In the genomic region with DNA sequence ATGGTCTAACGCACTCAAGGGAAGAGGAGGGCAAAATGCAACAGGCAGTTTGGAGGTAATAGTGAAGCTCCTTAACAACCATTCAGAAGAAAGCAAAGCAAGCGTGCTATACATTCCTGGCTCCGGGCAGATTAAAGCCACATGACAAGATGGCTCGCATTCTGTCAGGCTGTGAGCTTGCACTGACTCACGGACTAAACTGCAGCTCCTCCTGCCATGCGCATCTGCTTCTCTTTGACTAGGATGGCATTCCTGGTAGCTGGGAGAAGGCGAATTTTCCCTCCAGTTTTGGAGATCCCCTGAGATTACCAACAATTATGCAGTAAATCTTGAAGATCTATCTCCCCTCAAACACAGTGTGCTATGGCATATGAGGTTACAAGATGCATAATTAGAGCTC, we compare ENCODE assay signal across 27 mouse cellular contexts.
DNase-seq lines count a peak whose midpoint lies in the region; ATAC-seq and TF ChIP-seq lines count a peak whose summit lies in the region.
"Had no signal": no experiment of that assay in that cellular context is flagged by ENCODE, and none has a peak within 500 bp of the region (broad histone marks: within the 10 kb centered on the region; RNA-seq: fewer than 3 reads in every experiment).

No protein-coding gene starts in this region.

- peak; percentile 27; the same call in 1 of the 2 replicates for ATAC-seq in forebrain, postnatal 0 days
- no peak for ATAC-seq in forebrain, embryonic 11.5 days (replicated peaks; ENCODE audit: low FRiP score)
- no peak for ATAC-seq in embryonic facial prominence, embryonic 11.5 days (replicated peaks; ENCODE audit: insufficient number of reproducible peaks, low FRiP score, low TSS enrichment, low read depth)
- ATAC-seq: activated CD4-positive, CD25-positive, alpha-beta regulatory T cell, adult 4 months; Patski had no signal

- TF ChIP-seq POLR2A in brain, embryonic 14.5 days (IDR thresholded peaks at IDR 0.05; ENCODE audit: borderline replicate concordance, extremely low read depth, insufficient read depth, insufficient read length, poor library complexity, severe bottlenecking), result no peak

- no peaks in the 10 kb centered on the region for H3K36me3 ChIP-seq in forebrain, postnatal 0 days (ENCODE audit: insufficient read depth)
- H3K36me3 ChIP-seq in forebrain, embryonic 11.5 days (ENCODE audit: control insufficient read depth, insufficient read depth, low read length), result no peaks in the 10 kb centered on the region
- no peaks in the 10 kb centered on the region for H3K36me3 ChIP-seq in embryonic facial prominence, embryonic 11.5 days (replicated peaks; ENCODE audit: control insufficient read depth, insufficient read depth, low read depth, low read length)
- H3K36me3 ChIP-seq: forebrain, embryonic 12.5 days; heart, embryonic 13.5 days; kidney, embryonic 15.5 days; limb, embryonic 15.5 days; liver, embryonic 15.5 days; stomach, embryonic 15.5 days had no signal

- no peak overlapping the region for H3K9ac ChIP-seq in forebrain, postnatal 0 days
- H3K9ac ChIP-seq in forebrain, embryonic 11.5 days (ENCODE audit: low read length), result no peak overlapping the region
- no peak overlapping the region for H3K9ac ChIP-seq in embryonic facial prominence, embryonic 11.5 days (replicated peaks; ENCODE audit: low read length)
- H3K9ac ChIP-seq: forebrain, embryonic 12.5 days; heart, embryonic 13.5 days; kidney, embryonic 15.5 days; limb, embryonic 15.5 days; liver, embryonic 15.5 days; stomach, embryonic 15.5 days had no signal

- WGBS in forebrain, postnatal 0 days, result 54% methylated on average over 7 of the region's 7 CpGs
- 72% methylated on average over 7 of the region's 7 CpGs for WGBS in forebrain, embryonic 11.5 days
- WGBS in embryonic facial prominence, embryonic 11.5 days, result 29% methylated on average over 7 of the region's 7 CpGs

- H3K27me3 ChIP-seq in forebrain, postnatal 0 days (ENCODE audit: insufficient read depth, low read length), result no peaks in the 10 kb centered on the region
- H3K27me3 ChIP-seq in forebrain, embryonic 11.5 days (ENCODE audit: control insufficient read depth, insufficient read depth, low read length), result no peaks in the 10 kb centered on the region
- no peaks in the 10 kb centered on the region for H3K27me3 ChIP-seq in embryonic facial prominence, embryonic 11.5 days (ENCODE audit: control insufficient read depth, insufficient read depth, low read length)
- H3K27me3 ChIP-seq: forebrain, embryonic 12.5 days; liver, embryonic 15.5 days; Patski; stomach, embryonic 15.5 days had no signal

- no peaks in the 10 kb centered on the region for H3K4me1 ChIP-seq in forebrain, postnatal 0 days (ENCODE audit: insufficient read depth)
- no peaks in the 10 kb centered on the region for H3K4me1 ChIP-seq in forebrain, embryonic 11.5 days (replicated peaks; ENCODE audit: control insufficient read depth, insufficient read depth, low read length)
- no peaks in the 10 kb centered on the region for H3K4me1 ChIP-seq in embryonic facial prominence, embryonic 11.5 days (ENCODE audit: control insufficient read depth, insufficient read depth, low read length)
- H3K4me1 ChIP-seq: forebrain, embryonic 12.5 days; heart, embryonic 13.5 days; liver, embryonic 15.5 days; stomach, embryonic 15.5 days had no signal

- no peak overlapping the region for H3K4me2 ChIP-seq in forebrain, postnatal 0 days (ENCODE audit: low read depth)
- no peak overlapping the region for H3K4me2 ChIP-seq in forebrain, embryonic 11.5 days (ENCODE audit: low read depth, low read length, severe bottlenecking)
- H3K4me2 ChIP-seq in embryonic facial prominence, embryonic 11.5 days (ENCODE audit: low read depth, low read length), result no peak overlapping the region
- H3K4me2 ChIP-seq: forebrain, embryonic 12.5 days; heart, embryonic 13.5 days; kidney, embryonic 15.5 days; limb, embryonic 15.5 days; liver, embryonic 15.5 days; stomach, embryonic 15.5 days had no signal

- no peak for TF ChIP-seq CTCF in forebrain, postnatal 0 days (IDR thresholded peaks at IDR 0.05; ENCODE audit: low read depth)
- TF ChIP-seq CTCF in brain, embryonic 14.5 days (IDR thresholded peaks at IDR 0.05; ENCODE audit: borderline replicate concordance, extremely low read depth, insufficient read depth, insufficient read length), result no peak

- DNase-seq in forebrain, postnatal 0 days, result peak; percentile 47
- DNase-seq in forebrain, embryonic 11.5 days (ENCODE audit: low spot score), result no peak
- DNase-seq in 3T3-L1 (ENCODE audit: low read depth, low spot score), result peak; percentile 82
- DNase-seq in brain, embryonic 14.5 days (ENCODE audit: low read depth), result peak; percentile 19
- peak; percentile 65 for DNase-seq in embryonic facial prominence, embryonic 11.5 days (ENCODE audit: low spot score)
- no peak for DNase-seq in spleen, postnatal 4 days (ENCODE audit: low spot score in 2 of 2)
- no peak for DNase-seq in lung, adult 18-20 months
- DNase-seq in left cerebral cortex, adult 8-10 months (ENCODE audit: low spot score in 2 of 2), result no peak
- DNase-seq: adrenal gland, postnatal 14 days; cerebellum, adult 11 months; cerebellum, postnatal 10 days; gastrocnemius, postnatal 36 days; heart, adult 2 months; heart, postnatal 14 days; kidney, adult 11 months; kidney, postnatal 36 days; lung, postnatal 4 days; right cerebral cortex, postnatal 4 days; thymus, postnatal 25 days had no signal

- H3K9me3 ChIP-seq in forebrain, postnatal 0 days (ENCODE audit: low read length), result no peaks in the 10 kb centered on the region
- H3K9me3 ChIP-seq in forebrain, embryonic 11.5 days (ENCODE audit: control insufficient read depth, low read length), result no peaks in the 10 kb centered on the region
- H3K9me3 ChIP-seq in embryonic facial prominence, embryonic 11.5 days (replicated peaks; ENCODE audit: control insufficient read depth, low read length), result no peaks in the 10 kb centered on the region
- H3K9me3 ChIP-seq: forebrain, embryonic 12.5 days; heart, embryonic 13.5 days; kidney, embryonic 15.5 days; limb, embryonic 15.5 days; liver, embryonic 15.5 days; stomach, embryonic 15.5 days had no signal

- H3K27ac ChIP-seq in forebrain, postnatal 0 days (ENCODE audit: low read depth, low read length), result no peak overlapping the region
- H3K27ac ChIP-seq in forebrain, embryonic 11.5 days (ENCODE audit: low read depth, low read length), result no peak overlapping the region
- H3K27ac ChIP-seq in embryonic facial prominence, embryonic 11.5 days (replicated peaks; ENCODE audit: low read depth, low read length), result no peak overlapping the region
- H3K27ac ChIP-seq: forebrain, embryonic 12.5 days; heart, adult 2 months; heart, embryonic 13.5 days; kidney, embryonic 15.5 days; limb, embryonic 15.5 days; liver, embryonic 15.5 days; stomach, embryonic 15.5 days had no signal

- H3K4me3 ChIP-seq in forebrain, postnatal 0 days (ENCODE audit: low read depth, low read length), result no peak overlapping the region
- no peak overlapping the region for H3K4me3 ChIP-seq in forebrain, embryonic 11.5 days (ENCODE audit: low read depth, low read length)
- H3K4me3 ChIP-seq in embryonic facial prominence, embryonic 11.5 days (ENCODE audit: low read depth, low read length), result no peak overlapping the region
- H3K4me3 ChIP-seq: forebrain, embryonic 12.5 days; heart, adult 2 months; heart, embryonic 13.5 days; kidney, embryonic 15.5 days; limb, embryonic 15.5 days; liver, embryonic 15.5 days; stomach, embryonic 15.5 days had no signal

Comparison
In these comparisons a context has a peak if more than half of its experiments do, and no peak if none do; other contexts are left out.
1. DNase-seq: peak in forebrain, postnatal 0 days (single experiment), 3T3-L1 (single experiment), brain, embryonic 14.5 days (single experiment) and embryonic facial prominence, embryonic 11.5 days (single experiment); none in forebrain, embryonic 11.5 days (single experiment), spleen, postnatal 4 days (0 of 2), lung, adult 18-20 months (0 of 2) and left cerebral cortex, adult 8-10 months (0 of 2).